Mouse (Mus musculus): ENCODE measurements around the gene 1700016H13Rik. TPM values are rescaled to one million over a fixed set of nuclear protein-coding genes. Genes with fewer than 3 reads are reported as not detected.
A peak's percentile ranks its signal among the peaks of the same experiment; 100 is the strongest.

1700016H13Rik gene
- polyA plus RNA-seq, 1 experiment from 2014 or later = 0.41 TPM

DNA sequence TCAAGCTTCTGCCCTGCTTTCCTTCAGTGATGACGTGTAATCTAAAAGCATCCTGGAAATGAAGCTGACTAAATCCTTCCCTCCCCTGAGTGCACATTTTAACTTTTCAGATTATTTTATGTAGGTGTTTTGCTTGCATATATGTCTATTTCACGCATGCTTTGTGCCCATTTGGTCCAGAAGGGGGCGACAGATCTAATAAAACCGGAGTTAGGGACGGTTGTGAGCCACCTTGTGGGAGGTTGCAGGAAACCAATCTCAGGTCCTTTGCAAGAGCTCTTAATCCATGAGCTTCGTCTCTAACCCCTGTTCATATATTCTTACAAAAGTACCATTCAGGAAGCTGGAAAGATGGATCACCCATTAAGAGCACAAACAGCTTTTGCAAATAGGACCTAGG lies 1.6 kb downstream of the 1700016H13Rik start:
- DNase-seq (ENCODE audit: low spot score) (peak; percentile 66), ATAC-seq (ENCODE audit: low FRiP score) (no peak)
- no peaks in the 10 kb centered on the region for H3K9me3 ChIP-seq (ENCODE audit: control insufficient read depth, low read length)
- H3K4me2 ChIP-seq (replicated peaks) = no peak overlapping the region
- no peak overlapping the region for H3K9ac ChIP-seq
- H3K27me3 ChIP-seq (ENCODE audit: control insufficient read depth, insufficient read depth, low read length) = no peaks in the 10 kb centered on the region
- H3K27ac ChIP-seq = no peak overlapping the region
- WGBS = 27% methylated on average over 6 of the region's 6 CpGs
- 0 out of 2 replicates have a peak, but pooled peaks cover 3% of the 10 kb centered on the region for H3K4me1 ChIP-seq (replicated peaks; ENCODE audit: control insufficient read depth, insufficient read depth, low read length)
- no peaks in the 10 kb centered on the region for H3K36me3 ChIP-seq (replicated peaks; ENCODE audit: control insufficient read depth, insufficient read depth)
- no peak overlapping the region for H3K4me3 ChIP-seq (replicated peaks; ENCODE audit: low read length)

DNA sequence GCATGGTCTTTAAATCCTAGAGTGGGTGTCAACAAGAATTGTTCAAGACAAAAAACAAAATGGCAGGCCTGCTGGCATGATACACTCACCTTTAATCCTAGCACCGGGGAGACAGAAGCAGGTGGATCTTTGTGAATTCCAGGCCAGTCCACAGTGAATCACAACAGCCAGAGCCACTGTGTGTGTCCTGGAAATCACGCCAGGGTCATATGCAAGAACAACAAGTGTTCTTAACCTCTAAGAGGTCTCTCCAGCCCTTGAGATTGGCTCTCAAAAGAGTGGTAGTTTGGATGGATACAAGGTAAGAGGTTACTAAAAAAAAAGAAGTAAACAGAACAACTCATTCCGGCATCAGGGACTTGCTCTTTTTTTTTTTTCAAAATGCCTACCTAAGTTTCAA lies 8.5 kb downstream of the 1700016H13Rik start:
- H3K27ac ChIP-seq = no peak overlapping the region
- ATAC-seq (ENCODE audit: low FRiP score) (no peak), DNase-seq (ENCODE audit: low spot score) (no peak)
- H3K27me3 ChIP-seq (ENCODE audit: control insufficient read depth, insufficient read depth, low read length) = no peaks in the 10 kb centered on the region
- no peaks in the 10 kb centered on the region for H3K4me1 ChIP-seq (replicated peaks; ENCODE audit: control insufficient read depth, insufficient read depth, low read length)
- no peaks in the 10 kb centered on the region for H3K9me3 ChIP-seq (ENCODE audit: control insufficient read depth, low read length)
- no peaks in the 10 kb centered on the region for H3K36me3 ChIP-seq (replicated peaks; ENCODE audit: control insufficient read depth, insufficient read depth)
- H3K4me2 ChIP-seq (replicated peaks) = no peak overlapping the region
- no peak overlapping the region for H3K4me3 ChIP-seq (replicated peaks; ENCODE audit: low read length)
- 87% methylated on average over 3 of the region's 3 CpGs for WGBS
- no peak overlapping the region for H3K9ac ChIP-seq

DNA sequence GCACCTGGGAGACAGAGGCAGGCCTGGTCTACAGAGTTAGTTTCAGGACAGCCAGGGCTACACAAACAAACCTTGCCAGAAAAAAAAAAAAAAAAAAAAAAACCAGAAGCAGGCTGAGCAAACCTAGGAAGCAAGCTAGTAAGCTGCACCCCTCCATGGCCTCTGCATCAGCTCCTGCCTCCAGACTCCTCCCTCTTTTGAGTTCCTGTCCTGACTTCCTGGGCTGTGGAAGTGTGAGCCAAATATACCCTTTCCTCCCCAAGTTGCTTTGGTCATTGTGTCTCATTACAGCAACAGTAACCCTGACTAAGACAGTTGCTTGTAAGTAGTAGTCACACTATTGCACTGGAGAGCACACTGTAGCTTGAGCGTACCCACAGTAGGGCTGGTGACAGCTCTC lies 11.6 kb downstream of the 1700016H13Rik start:
- no peaks in the 10 kb centered on the region for H3K9me3 ChIP-seq (ENCODE audit: control insufficient read depth, low read length)
- WGBS = 100% methylated on average over 1 of the region's 1 CpGs
- H3K4me2 ChIP-seq (replicated peaks) = no peak overlapping the region
- no peaks in the 10 kb centered on the region for H3K4me1 ChIP-seq (replicated peaks; ENCODE audit: control insufficient read depth, insufficient read depth, low read length)
- no peak overlapping the region for H3K27ac ChIP-seq
- no peak overlapping the region for H3K9ac ChIP-seq
- H3K36me3 ChIP-seq (replicated peaks; ENCODE audit: control insufficient read depth, insufficient read depth) = no peaks in the 10 kb centered on the region
- no peaks in the 10 kb centered on the region for H3K27me3 ChIP-seq (ENCODE audit: control insufficient read depth, insufficient read depth, low read length)
- no peak for DNase-seq (ENCODE audit: low spot score)
- no peak overlapping the region for H3K4me3 ChIP-seq (replicated peaks; ENCODE audit: low read length)
- ATAC-seq (ENCODE audit: low FRiP score) = no peak

- ATAC-seq (ENCODE audit: low FRiP score) (no peak), DNase-seq (ENCODE audit: low spot score) (no peak)
- Histone ChIP-seq H3K9ac (no peak overlapping the region), H3K4me2 (replicated peaks) (no peak overlapping the region), H3K36me3 (replicated peaks; ENCODE audit: control insufficient read depth, insufficient read depth) (no peaks in the 10 kb centered on the region), H3K27me3 (ENCODE audit: control insufficient read depth, insufficient read depth, low read length) (no peaks in the 10 kb centered on the region), H3K4me3 (replicated peaks; ENCODE audit: low read length) (no peak overlapping the region), H3K27ac (no peak overlapping the region), H3K9me3 (ENCODE audit: control insufficient read depth, low read length) (no peaks in the 10 kb centered on the region), H3K4me1 (replicated peaks; ENCODE audit: control insufficient read depth, insufficient read depth, low read length) (no peaks in the 10 kb centered on the region)
- 92% methylated on average over 2 of the region's 2 CpGs for WGBS
Measured at GRCm38 (mm10) chr5:103637162-103637561, 18.6 kb downstream of the 1700016H13Rik start.

DNA sequence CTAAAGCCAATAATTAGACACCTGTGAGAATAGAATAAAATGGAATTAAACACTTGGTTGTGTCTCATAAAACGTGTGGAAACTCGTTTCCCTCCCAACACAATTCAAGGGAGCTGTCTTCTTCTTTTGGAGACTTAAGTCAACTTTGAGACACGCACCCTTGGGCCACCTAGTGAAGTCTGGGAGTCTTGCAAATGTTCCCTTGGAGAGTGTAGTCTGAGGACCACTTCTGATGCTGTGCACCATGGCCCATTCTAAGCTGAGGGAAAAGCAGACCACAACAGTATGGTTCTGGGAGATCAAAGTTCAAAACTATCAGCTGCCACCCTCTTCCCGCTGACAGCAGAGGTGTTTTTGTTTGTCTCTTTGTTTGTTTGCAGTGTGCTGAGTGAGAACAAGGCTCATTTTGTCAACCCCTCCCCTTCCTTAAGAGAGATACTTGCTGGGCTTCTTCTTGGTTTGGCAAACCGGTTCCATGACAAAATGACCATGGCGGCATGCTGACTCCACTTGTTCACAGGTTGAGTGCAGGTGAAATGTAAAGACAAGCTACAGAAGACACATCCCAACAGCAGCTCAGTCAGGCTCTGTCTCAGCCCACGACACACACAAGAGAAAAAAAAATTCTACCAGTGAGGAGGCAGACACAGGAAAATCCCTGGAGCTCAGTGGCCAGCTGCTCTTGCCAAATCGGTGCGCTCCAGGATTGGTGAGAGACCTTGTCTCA lies 25.8 kb downstream of the 1700016H13Rik start:
- H3K27me3 ChIP-seq (ENCODE audit: control insufficient read depth, insufficient read depth, low read length) = no peaks in the 10 kb centered on the region
- H3K4me3 ChIP-seq (replicated peaks; ENCODE audit: low read length) = no peak overlapping the region
- H3K4me2 ChIP-seq (replicated peaks) = no peak overlapping the region
- no peaks in the 10 kb centered on the region for H3K9me3 ChIP-seq (ENCODE audit: control insufficient read depth, low read length)
- no peak overlapping the region for H3K27ac ChIP-seq
- DNase-seq (ENCODE audit: low spot score) = no peak
- peaks cover 11% of the 10 kb centered on the region; the same call in 1 of the 2 replicates for H3K4me1 ChIP-seq (replicated peaks; ENCODE audit: control insufficient read depth, insufficient read depth, low read length)
- no peak overlapping the region for H3K9ac ChIP-seq
- H3K36me3 ChIP-seq (replicated peaks; ENCODE audit: control insufficient read depth, insufficient read depth) = no peaks in the 10 kb centered on the region
- no peak for ATAC-seq (ENCODE audit: low FRiP score)
- 80% methylated on average over 9 of the region's 9 CpGs for WGBS

DNA sequence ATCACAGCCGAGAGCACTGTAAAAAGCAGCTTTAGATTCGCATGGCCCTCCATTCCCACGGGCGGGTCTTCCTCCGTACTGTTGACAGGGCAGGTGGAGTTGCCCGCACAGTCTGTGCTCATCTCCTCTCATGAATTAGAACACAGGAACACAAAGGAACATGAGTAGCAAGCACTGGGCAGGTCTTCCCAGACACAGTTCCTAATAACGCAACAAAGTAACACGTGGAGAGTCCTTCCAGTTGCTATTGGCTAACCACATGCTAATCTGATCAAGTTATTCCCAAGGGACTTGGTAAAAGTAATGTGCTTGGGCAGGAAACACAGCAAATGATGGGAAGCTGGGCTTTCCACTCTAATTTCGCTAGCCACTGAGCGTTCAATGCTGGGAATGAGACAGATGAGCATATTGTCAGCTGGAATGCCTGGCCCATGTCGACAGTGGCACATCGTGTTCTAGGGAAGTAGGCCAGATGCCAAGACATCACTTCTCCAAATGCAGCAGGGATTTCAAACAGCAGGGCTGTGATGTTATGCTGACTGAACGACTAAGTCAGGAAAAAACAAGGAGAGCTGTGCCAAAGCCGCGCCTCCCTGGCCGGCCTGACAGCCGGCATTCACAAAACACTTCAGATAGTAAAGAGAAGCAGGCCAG lies 26.6 kb downstream of the 1700016H13Rik start, which contains the start of gene Slc10a6:
Gene Slc10a6 (minus strand): TSS at position 293 of the 654 bp plus-strand sequence.
- WGBS = 58% methylated on average over 17 of the region's 17 CpGs
- H3K27ac ChIP-seq = peak within 1 kb of the TSS; percentile 43; the same call in 1 of the 2 replicates
- no peak within 1 kb of the TSS for H3K4me2 ChIP-seq (replicated peaks)

GRCm38 (mm10) chr5:103628499-103628898 lies 27.3 kb downstream of the 1700016H13Rik start:
- Histone ChIP-seq H3K27ac (peak overlapping the region; percentile 43; the same call in 1 of the 2 replicates), H3K4me1 (replicated peaks; ENCODE audit: control insufficient read depth, insufficient read depth, low read length) (peaks cover 11% of the 10 kb centered on the region; the same call in 1 of the 2 replicates), H3K9ac (no peak overlapping the region), H3K9me3 (ENCODE audit: control insufficient read depth, low read length) (no peaks in the 10 kb centered on the region), H3K4me2 (replicated peaks) (no peak overlapping the region), H3K27me3 (ENCODE audit: control insufficient read depth, insufficient read depth, low read length) (no peaks in the 10 kb centered on the region), H3K36me3 (replicated peaks; ENCODE audit: control insufficient read depth, insufficient read depth) (no peaks in the 10 kb centered on the region), H3K4me3 (replicated peaks; ENCODE audit: low read length) (no peak overlapping the region)
- WGBS = 81% methylated on average over 6 of the region's 6 CpGs
- DNase-seq (ENCODE audit: low spot score) = no peak
- no peak for ATAC-seq (ENCODE audit: low FRiP score)

More for the DNA sequence above, 26.6 kb downstream of the 1700016H13Rik start, which contains the start of gene Slc10a6:
- no peak within 1 kb of the TSS for H3K9ac ChIP-seq
- no peak within 1 kb of the TSS for H3K4me3 ChIP-seq (replicated peaks; ENCODE audit: low read length)
- no peaks in the 10 kb centered on the region for H3K9me3 ChIP-seq (ENCODE audit: control insufficient read depth, low read length)
- H3K36me3 ChIP-seq (replicated peaks; ENCODE audit: control insufficient read depth, insufficient read depth) = no peaks in the 10 kb centered on the region
- no peaks in the 10 kb centered on the region for H3K27me3 ChIP-seq (ENCODE audit: control insufficient read depth, insufficient read depth, low read length)
- ATAC-seq (ENCODE audit: low FRiP score) (peak; percentile 79; the same call in 1 of the 2 replicates), DNase-seq (ENCODE audit: low spot score) (peak; percentile 69)
- peaks cover 11% of the 10 kb centered on the region; the same call in 1 of the 2 replicates for H3K4me1 ChIP-seq (replicated peaks; ENCODE audit: control insufficient read depth, insufficient read depth, low read length)

GRCm38 (mm10) chr5:103624831-103625230 lies 31.0 kb downstream of the 1700016H13Rik start:
- Histone ChIP-seq H3K27me3 (ENCODE audit: control insufficient read depth, insufficient read depth, low read length) (no peaks in the 10 kb centered on the region), H3K9me3 (ENCODE audit: control insufficient read depth, low read length) (no peaks in the 10 kb centered on the region), H3K36me3 (replicated peaks; ENCODE audit: control insufficient read depth, insufficient read depth) (no peaks in the 10 kb centered on the region), H3K4me1 (replicated peaks; ENCODE audit: control insufficient read depth, insufficient read depth, low read length) (peaks cover 8% of the 10 kb centered on the region; the same call in 1 of the 2 replicates), H3K4me3 (replicated peaks; ENCODE audit: low read length) (no peak overlapping the region), H3K9ac (no peak overlapping the region), H3K27ac (no peak overlapping the region), H3K4me2 (replicated peaks) (no peak overlapping the region)
- 89% methylated on average over 5 of the region's 5 CpGs for WGBS
- DNase-seq (ENCODE audit: low spot score) (no peak), ATAC-seq (ENCODE audit: low FRiP score) (no peak)

DNA sequence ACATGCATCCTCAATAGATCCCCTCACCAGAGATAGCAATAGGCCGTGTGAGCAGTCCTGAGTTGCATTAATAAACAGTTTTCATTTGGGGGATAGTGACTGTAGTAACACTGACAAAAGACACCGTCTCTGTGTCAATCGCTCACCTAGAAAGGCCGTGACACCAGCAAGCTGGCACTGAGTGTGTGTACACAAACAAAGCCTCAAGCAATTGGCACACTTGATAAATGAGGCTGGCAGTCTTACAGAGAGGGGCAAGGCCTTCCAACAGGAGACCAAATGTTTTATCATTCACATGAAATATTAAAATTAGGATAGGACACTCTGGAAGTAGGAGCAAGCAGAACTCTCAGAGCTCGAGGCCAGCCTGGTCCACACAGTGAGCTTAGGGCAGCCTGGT lies 33.5 kb downstream of the 1700016H13Rik start:
- H3K36me3 ChIP-seq (replicated peaks; ENCODE audit: control insufficient read depth, insufficient read depth) = no peaks in the 10 kb centered on the region
- no peak overlapping the region for H3K27ac ChIP-seq
- H3K27me3 ChIP-seq (ENCODE audit: control insufficient read depth, insufficient read depth, low read length) = no peaks in the 10 kb centered on the region
- H3K4me3 ChIP-seq (replicated peaks; ENCODE audit: low read length) = no peak overlapping the region
- no peak overlapping the region for H3K9ac ChIP-seq
- whole genome bisulfite sequencing = 68% methylated on average over 5 of the region's 5 CpGs
- H3K9me3 ChIP-seq (ENCODE audit: control insufficient read depth, low read length) = no peaks in the 10 kb centered on the region
- H3K4me1 ChIP-seq (replicated peaks; ENCODE audit: control insufficient read depth, insufficient read depth, low read length) = no peaks in the 10 kb centered on the region
- no peak overlapping the region for H3K4me2 ChIP-seq (replicated peaks)
- DNase-seq (ENCODE audit: low spot score) (no peak), ATAC-seq (ENCODE audit: low FRiP score) (no peak)

Measured in hindbrain, embryonic 14.5 days (tissue).